Mouse (Mus musculus): Measurements from ENCODE around the gene Fam72a.

- TF ChIP-seq CTCF (IDR thresholded peaks at IDR 0.05; ENCODE audit: borderline replicate concordance, insufficient read depth, low read length) (no peak), POLR2A (IDR thresholded peaks at IDR 0.05; ENCODE audit: low read depth, low read length) (no peak)
These were observed 42.7 kb downstream of the Fam72a start for GRCm38 (mm10) chr1:131570391-131570790.
